Mouse (Mus musculus): ENCODE data around the gene Vipas39. TPM values are rescaled to one million over a fixed set of nuclear protein-coding genes. Genes with fewer than 3 reads are reported as not detected.
"Not testable (repeated sequence)": the region's sequence is repeated elsewhere in the genome, so short reads cannot be mapped to it uniquely, and the experiment has no call there.

The Vipas39 gene
- total RNA-seq, 2 experiments from 2014 or later: 7.3 to 10.1 TPM

DNA sequence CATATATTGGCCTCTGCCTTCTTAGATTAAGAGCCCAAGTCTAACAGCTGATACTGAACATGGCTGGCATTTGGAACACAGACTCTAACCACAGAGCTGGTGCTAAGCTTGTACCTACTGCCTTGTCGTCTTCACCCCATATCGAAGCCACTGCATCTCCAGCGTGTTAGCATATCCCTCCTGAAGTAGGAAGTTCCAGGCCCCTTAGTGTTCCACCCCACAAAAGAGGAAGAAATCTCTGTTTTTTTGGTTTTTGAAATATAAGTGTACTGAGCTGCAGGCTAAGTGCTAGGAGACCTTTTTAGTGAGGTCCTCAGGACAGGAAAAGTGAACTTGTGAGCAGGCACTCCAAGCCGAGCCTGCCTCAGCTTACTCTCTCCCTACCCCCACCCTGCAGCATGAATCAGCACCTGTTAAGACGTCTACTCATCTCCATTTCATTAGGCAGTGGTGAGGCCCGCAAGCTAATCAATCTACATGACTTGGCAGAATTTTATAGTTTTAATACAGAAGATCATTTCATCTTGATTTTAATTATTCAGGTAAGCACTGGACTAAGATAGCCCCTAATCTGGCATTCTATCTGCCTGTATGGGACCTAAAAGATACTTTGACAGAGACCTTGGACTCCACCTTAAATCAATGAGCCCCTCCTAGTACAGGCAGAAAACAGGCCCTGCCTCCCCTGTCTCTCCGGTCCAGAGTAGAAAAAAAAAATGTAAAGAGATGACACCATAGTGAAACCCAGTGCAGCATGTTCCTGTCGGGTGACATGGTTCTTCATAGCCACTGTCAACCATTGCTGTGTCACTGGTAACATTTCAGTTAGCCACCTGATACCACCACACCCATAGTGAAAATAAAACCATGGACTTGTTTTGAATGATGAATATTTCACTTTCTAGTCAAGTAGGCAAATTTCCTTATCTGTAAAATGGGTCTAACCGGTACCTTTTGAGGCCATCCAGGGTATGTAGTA lies 9.1 kb upstream of the Vipas39 start:
- intact Hi-C loops (cut with DNase I): loop anchor here (10.0 kb wide), 1 partner anchor 120 kb away; no protein-coding TSS in a partner anchor
- no peak for DNase-seq

DNA sequence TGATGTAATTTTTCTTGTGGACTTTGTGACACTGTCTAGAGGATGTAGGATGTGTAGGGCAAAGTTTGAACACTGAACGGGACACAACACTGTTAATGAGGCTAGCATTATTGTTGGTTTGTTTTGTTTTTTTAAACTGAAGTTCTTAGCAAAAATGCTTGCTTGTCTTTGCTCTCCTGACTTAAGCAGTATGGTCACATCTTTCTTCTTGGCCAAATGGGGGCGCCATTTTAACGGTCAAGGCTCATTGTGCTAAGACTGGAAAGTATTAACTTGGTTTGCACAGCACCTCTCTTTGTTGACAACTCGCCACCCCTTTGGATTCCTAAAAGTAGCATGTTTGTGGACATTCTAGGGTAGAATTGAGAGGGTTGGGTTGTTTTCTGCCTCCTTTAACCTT lies 1.6 kb upstream of the Vipas39 start:
- no peak for DNase-seq
- intact Hi-C loops (cut with DNase I): loop anchor here (5.0 to 10.0 kb wide), 2 partner anchors 65 to 147 kb away; no protein-coding TSS in a partner anchor

DNA sequence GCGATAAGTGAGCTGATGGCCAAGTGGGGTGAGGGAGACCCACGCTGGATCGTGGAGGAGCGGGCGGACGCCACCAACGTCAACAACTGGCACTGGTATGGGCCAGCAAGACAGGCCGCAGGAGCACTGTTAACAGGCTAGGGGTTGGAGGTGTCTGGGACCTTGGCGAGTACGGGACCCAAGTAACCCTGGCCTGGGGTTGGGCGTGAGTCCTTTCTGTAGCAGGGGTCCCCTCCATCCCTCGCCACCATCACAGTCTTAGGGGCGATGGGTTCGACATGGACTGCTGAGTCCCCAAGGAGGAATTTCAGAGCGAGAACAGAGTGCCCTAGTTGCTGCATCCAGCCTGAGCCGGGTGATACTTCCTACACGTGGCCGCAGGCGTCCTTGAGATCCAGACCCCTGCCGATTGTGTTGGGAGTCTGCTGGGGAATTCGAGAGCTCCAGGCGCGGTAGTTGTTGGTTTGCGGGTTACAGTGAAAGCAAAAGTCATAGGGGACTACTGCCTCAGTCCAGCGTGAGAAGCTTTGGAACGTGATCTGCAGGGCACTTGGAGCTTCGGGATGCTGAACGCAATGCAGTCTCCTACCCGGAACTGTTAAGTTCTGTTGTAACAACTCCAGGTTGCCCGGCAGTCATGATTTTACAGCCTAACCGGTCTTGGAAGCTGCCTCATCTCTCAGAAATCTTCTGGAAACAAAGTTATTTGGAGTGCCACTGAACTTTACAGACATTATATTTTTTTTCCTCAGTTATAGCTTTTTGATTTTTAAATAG lies 959 bp upstream of the Vipas39 start:
- intact Hi-C loops (cut with DNase I): loop anchor here (5.0 to 10.0 kb wide), 2 partner anchors 65 to 148 kb away; no protein-coding TSS in a partner anchor
- no peak for DNase-seq

DNA sequence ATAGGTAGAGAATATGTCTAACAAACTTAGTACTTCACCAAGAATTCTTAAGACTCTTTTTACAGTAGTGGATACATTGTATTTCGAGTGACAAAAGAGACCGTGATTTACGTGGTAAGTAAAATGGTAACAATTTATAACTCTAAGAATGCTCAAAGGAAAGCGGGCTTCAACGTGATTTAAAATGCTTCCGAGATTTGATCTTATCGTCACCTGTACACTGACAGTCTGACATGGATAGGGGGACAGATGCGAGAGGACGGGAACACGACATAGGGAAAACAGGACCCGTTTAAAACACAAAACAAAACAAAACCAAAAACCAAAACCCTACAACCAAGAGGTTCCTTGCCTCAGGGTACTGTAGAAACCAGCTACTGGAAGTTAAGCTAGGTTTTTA lies 612 bp downstream of the Vipas39 start:
- intact Hi-C loops (cut with DNase I): loop anchor here (5.0 to 10.0 kb wide), 2 partner anchors 67 to 149 kb away; no protein-coding TSS in a partner anchor
- no peak for DNase-seq

DNA sequence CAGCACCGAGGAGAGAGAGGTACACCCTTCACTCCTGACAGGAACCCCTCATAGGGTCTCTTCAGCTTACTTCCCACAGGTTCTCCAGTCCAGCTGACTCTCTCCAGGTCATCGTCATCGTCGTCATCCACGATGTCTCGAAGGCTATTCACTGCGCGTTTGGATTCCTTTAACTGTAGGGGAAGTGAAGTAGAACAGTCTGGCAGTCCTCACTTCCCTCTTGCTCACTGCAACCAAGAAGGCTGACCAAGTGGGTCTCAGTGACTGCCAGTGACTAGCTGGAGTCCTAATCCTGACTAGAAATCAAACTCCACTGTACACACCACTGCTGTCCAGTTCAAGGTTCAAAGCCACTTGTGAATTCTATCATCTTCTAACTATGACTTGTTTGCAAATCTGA lies 5.5 kb downstream of the Vipas39 start:
- intact Hi-C loops (cut with DNase I): loop anchor here (10.0 kb wide), 1 partner anchor 154 kb away; no protein-coding TSS in a partner anchor
- no peak for DNase-seq

DNA sequence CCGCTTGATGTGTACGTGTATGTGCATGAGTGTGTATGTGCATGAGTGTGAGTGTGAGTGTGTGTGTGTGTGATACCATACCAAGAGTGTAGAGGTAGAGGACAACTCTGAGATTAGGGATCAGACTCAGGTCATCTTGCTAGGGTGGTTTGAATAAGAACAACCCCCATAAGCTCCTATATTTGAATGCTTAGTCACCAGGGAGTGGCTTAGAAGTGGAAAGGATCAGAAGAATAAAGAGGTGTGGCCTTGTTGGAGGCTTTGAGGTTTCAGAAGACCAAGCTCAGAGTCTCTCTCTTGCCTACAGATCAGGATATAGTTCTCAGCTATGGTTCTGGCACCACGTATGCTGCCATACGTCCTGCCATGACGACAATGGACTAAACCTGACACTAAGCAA lies 9.4 kb downstream of the Vipas39 start:
- DNase-seq: no peak
- intact Hi-C loops (cut with DNase I): no loop called here

DNA sequence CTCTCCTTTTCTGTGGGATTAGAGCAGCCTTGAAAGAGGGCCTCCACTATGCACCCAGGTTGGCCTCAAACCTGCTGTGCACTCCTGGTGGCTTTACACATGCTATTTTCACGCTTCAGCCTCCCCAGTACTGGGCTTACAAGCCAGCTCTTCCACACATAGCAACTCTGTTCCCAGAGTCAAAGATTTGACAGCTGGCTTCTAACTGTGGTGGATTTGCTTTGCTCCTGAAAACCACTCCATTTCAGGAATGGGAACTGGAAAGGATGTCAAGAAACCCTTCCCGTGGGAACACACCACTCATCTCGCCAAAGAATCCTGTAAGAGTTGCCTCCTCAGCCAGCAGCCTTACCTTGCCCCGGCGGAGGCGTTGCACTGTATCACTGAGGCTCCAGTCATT lies 12.2 kb downstream of the Vipas39 start:
- intact Hi-C loops (cut with DNase I): no loop called here

DNA sequence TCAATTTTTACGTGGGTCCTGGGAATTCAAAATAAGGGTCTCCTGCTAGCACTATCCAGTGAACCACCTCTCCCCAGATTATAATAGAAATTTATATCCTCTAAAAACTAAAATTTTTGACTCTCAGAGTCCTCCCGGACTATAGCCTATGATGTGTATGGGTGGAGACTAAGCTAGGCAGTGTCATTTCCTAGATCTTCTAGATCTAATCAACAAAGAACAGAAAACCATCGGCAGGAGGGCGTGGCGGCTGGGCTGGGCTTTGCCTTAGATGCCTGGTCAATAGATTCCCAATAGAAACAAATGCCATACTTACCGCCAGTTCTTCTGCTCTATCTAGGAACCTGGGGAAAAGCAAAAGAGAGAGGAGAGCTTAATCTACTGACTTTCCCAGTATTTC lies 15.9 kb downstream of the Vipas39 start:
- no peak for DNase-seq
- intact Hi-C loops (cut with DNase I): no loop called here

More for the DNA sequence above, 12.2 kb downstream of the Vipas39 start:
- DNase-seq: no peak

DNA sequence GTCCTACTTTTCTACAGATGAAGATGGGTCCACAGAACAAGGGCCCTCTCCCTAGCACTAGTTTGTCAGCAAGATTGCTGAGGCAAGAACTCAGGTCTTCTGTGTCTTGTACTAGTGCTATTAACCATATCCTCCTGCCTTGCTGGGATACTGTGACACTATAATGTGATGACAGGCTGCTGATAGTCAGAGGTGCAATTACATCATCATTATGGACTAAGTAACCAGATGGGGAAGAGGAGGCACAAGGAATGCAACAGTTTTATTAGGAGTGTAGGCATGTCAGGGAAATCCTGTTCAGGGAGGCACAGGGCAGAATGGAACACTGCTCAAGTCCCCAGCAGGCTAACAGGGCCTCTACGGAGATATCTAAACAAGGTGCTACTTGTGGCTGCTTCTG lies 27.4 kb downstream of the Vipas39 start, which contains the start of gene Noxred1:
TSS of gene Noxred1 (minus strand) at position 101 of the 400 bp plus-strand sequence.
- intact Hi-C loops (cut with DNase I): no loop called here
- no peak for DNase-seq

DNA sequence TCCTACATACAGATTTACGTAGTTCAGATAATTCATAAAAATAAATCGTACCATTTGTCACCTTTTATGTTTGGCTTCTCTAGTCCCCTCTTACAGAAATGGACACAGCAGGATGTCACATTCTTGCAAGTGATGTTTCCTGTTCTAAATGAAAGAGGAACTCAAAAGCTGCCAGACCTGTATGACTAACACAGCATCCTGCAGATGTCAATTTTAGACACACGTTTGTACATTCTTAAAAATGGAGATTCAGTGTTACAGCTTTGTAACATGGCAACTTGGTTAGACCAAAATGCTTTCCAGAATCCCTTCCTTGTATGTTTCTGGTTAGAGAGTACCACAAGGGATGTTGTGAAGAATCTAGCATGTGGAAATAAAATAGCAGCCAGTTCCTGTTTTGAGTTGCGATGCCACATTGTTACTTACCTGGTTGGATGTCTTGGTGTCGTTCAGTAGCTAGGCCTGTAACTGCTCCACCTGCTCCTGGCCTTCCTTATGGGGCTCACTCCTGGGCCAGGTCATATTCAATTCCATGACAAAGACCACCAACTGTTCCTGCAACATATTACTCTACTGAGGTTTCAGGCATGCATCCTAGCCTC lies 29.1 kb downstream of the Vipas39 start:
- DNase-seq: no peak
- intact Hi-C loops (cut with DNase I): no loop called here

DNA sequence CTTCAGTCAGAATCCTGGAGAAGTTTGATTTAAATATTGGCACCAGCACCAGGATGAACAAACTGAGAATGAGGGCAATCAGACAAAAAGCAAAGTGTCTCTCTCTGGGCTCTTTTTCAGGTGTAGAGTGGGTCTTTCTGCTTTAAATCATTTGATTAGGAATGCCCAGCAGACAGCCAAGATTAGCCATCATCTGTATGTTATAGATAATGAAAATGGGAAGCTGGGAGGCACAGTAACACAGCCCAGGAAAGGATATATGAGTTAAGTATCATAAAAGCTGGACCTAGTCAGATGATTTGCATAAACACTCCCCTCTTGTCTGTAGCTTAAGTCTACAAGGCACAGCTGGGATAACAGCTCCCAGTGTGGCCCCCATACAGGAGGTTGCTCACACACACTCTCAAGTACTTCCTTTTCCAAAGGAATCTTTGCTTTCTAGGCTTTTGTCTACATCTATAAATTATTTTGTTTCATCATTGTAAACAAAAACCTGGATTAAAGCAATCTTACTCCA lies 35.6 kb downstream of the Vipas39 start:
- intact Hi-C loops (cut with DNase I): no loop called here
- no peak for DNase-seq

DNA sequence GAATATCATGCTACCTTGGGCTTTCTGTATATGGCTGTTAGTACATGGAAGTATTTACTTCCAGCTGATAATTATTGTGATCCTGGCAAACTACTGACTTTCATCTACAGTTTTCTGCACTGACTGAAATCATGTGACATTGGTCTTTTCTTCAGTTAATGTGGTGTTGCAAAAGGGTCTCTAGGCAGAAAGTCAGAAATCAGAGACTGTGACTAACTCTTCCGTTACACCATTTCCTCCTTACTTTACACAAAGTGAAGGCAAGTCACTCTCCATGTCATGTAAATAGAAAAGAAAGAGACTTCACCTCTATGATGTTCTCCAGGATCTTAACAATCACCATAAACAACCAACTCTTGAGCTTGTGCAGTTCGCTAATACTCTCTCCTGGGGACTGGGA lies 36.4 kb downstream of the Vipas39 start:
- intact Hi-C loops (cut with DNase I): no loop called here
- DNase-seq: no peak

DNA sequence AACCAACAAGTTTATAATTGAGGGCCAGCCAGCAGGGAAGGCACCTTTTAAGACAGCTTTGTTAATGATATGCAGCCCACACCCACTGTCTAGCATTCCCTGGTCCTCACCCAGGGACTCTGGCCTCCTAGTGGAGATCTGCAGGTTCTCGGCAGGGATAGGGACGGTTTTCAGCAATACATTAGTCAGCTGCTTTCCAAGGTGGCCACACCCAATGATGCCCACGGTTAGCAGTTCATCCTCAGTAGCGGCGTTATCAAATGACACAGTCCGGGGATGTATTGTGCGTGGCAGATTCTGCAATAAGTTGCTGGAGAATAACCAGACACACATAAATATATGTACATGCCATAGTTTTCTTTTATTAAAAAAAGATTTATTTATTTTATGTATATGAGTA lies 39.3 kb downstream of the Vipas39 start:
- intact Hi-C loops (cut with DNase I): no loop called here
- no peak for DNase-seq

DNA sequence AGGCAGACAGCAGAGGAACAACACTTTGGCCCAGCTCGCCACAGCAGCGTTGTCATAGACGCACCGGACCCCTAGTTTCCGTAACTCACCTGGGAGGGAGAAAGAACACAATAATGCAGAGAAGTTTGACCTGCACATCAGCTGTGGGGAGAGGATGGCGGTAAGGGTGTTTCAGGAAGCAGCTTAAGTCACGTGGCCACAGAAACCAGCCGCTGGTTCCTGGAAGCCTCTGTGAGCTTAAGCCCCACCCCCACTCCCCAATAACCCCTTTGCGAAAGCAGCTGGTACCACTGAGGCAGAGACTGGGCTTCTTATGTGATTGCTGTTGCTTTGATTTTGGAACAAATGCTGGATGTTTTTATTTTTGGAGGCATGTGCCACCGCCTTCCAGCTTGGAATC lies 41.1 kb downstream of the Vipas39 start:
- no peak for DNase-seq
- intact Hi-C loops (cut with DNase I): no loop called here

DNA sequence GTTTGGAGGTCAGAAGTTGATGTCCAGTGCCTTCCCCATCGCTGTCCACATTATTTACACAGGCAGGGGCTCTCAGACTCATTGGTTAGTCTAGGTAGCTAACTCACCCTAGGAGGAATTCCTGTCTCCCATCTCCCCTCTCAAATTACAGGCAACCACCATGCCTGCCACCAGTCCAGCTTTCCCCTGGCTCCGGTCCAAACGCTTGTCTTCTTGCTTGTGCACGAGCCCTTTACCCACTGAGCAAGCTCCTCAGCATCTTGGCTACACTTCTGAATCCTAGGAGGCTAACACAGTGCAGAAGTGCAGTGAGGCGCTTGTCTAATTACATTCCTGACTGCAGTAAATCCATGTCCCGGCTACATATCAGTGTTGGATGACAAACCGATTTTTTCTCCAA lies 46.7 kb downstream of the Vipas39 start:
- DNase-seq: no peak

DNA sequence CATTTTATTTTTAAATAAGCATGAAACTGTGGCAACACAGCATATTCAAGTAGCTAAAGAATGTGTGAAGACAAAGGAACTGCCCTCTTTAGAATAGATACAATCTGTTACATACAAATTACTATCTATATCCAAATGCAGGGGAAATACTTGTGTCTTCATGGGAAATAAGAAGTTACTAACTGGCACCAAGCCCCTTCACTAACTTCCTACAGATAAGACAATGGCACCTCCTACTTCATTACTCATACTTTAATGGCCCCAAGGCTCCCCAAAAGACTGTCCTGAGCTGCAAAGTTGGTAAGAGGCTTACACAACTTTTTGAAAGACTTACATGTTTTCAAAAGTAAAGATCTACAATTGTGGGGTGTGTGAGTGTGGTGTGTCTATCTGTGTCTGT lies 48.5 kb downstream of the Vipas39 start:
- intact Hi-C loops (cut with DNase I): no loop called here
- no peak for DNase-seq

More for the DNA sequence above, 46.7 kb downstream of the Vipas39 start:
- intact Hi-C loops (cut with DNase I): no loop called here

DNA sequence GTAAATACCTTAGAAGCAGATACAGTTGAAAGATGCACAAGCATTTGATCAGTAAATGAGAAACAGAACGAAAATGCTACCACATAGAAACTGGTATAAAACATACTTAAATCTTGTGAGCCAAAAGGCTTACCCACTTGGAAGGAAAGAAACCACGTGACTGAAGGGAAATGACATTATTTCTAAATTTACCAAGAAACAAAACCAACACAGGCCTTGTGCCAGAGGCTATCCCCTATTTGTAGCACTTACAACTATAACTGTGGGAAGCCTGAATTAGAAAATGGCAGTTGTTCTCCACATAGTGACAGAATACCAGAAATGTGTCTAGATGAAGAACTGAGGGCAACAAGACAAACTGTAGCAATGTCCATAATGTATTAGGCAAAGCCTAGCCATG lies 50.0 kb downstream of the Vipas39 start:
- no peak for DNase-seq
- intact Hi-C loops (cut with DNase I): no loop called here

DNA sequence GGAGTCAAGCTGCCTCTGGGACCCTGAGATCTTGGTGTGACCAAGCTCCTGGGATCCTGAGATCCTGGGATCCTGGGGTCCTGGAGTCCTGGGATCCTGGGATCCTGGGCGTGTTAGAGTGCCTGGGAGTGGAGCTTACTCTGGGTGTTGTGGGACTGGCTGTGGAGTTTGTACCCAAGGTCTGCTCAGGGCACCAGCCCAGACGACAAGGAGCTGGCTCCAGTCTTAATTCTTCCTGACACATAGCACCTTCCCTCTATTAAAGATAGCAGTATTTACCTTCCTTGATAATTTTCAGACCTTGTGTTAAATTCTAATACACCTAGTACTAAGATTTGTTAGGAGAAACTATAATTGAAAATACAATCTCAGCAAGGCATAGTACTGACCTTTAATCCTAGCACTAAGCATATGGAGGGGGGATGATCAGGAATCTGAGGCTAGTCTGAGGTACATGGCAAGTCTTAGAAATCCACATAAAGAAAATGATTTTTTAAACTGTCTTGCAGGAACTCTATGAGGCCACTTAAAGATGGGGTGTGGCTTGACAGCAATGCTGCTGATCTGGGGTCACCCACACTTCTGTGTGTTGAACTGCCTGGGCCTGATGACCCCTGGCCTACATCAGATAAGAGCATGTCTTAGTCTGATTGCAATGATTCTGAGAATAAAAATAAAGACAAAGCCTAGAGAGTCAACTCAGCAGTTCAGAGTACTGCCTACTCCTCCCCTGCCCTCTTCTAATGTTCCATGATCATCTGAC lies 53.0 kb downstream of the Vipas39 start:
- no peak for DNase-seq
- intact Hi-C loops (cut with DNase I): no loop called here

DNA sequence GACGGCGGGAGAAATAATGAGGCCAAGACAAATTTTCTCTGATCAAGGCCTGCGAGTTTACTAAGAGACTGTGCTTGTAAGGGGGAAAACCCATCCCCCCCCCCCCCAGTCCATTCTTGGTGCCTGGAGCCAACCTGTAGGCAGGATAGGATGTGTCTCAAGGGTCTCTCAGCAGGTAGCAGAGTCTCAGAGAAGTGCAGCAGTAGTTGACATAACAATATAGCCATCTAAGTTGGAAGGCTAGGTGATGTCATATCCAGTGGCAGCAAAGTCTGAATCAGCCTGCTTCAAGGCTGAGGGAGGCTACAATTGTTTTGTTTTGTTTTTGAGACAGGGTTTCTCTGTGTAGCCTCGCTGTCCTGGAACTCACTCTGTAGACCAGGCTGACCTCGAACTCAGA lies 60.3 kb downstream of the Vipas39 start:
- DNase-seq; intact Hi-C loops (cut with DNase I): not testable (repeated sequence)

DNA sequence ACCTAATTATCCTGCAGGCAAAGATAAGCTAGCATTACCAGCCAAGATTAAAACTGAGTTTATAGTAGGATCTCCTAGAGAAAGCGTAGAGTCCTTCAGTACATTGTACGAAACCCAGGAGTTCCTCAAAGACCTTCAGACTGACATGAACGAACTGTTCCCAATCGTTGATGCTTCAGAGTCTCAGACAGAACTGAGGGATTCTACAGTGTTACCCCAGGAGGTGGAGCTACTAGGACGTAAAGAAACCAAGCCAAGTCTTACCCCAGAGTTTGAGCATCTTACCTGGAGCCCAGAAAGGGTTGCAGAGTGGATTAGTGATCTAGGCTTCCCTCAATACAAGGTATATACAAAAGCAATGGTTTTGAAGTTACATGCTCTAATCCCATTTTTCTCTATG lies 64.4 kb downstream of the Vipas39 start:
- intact Hi-C loops (cut with DNase I): no loop called here
- no peak for DNase-seq
